Mouse (Mus musculus) C2C12 (cell line): Measurements from ENCODE around the gene Sez6. TPM values are rescaled to one million over a fixed set of nuclear protein-coding genes. Genes with fewer than 3 reads are reported as not detected.

Experiments
- H3K27me3 ChIP-seq: one replicate; pipeline ENCODE4 v1.6.1; 2011; ENCODE audit not compliant: control insufficient read depth, insufficient read depth, insufficient read length
- H3K36me3 ChIP-seq: one replicate; pipeline ENCODE4 v1.6.1; 2011; ENCODE audit not compliant: control insufficient read depth, insufficient read depth
- H3K4me3 ChIP-seq: one replicate; pipeline ENCODE4 v1.5.1; 2011; ENCODE audit warnings: mild to moderate bottlenecking, control low read depth; ENCODE audit not compliant: poor library complexity, insufficient read depth, severe bottlenecking
- H3K79me2 ChIP-seq: one replicate; pipeline ENCODE4 v1.6.1; 2011; ENCODE audit not compliant: control insufficient read depth, insufficient read depth
- H3K79me3 ChIP-seq: one replicate; pipeline ENCODE4 v1.6.1; 2011; ENCODE audit warnings: low read depth, control low read depth
- H3ac ChIP-seq: one replicate; pipeline ENCODE3; 2011; ENCODE audit warnings: low read depth; ENCODE audit not compliant: control insufficient read depth, insufficient read length
- CEBPB ChIP-seq: IDR thresholded peaks from one replicate; pipeline ENCODE4 v1.6.1; 2011; ENCODE audit warnings: low read depth, mild to moderate bottlenecking, control low read depth, moderate library complexity
- CTCF ChIP-seq: IDR thresholded peaks from one replicate; pipeline ENCODE4 v1.5.1; 2011; ENCODE audit not compliant: control insufficient read depth, insufficient read depth, insufficient read length
- FOSL1 ChIP-seq: IDR thresholded peaks from one replicate; pipeline ENCODE4 v1.8.0; 2011; ENCODE audit warnings: mild to moderate bottlenecking, low read length; ENCODE audit not compliant: poor library complexity, insufficient read depth, severe bottlenecking
- MAX ChIP-seq: IDR thresholded peaks from one replicate; pipeline ENCODE4 v1.6.1; 2011; ENCODE audit warnings: mild to moderate bottlenecking, control low read depth
- MYOD1 ChIP-seq: IDR thresholded peaks from one replicate; pipeline ENCODE4 v1.6.1; 2011; ENCODE audit warnings: low read depth; ENCODE audit not compliant: control insufficient read depth, insufficient read length
- MYOG ChIP-seq: IDR thresholded peaks from one replicate; pipeline ENCODE4 v1.6.1; 2011; ENCODE audit not compliant: control insufficient read depth, insufficient read length; ENCODE audit errors: extremely low read depth
- USF1 ChIP-seq: IDR thresholded peaks from one replicate; pipeline ENCODE4 v1.6.1; 2011; ENCODE audit warnings: low read depth, mild to moderate bottlenecking, control low read depth, moderate library complexity
- polyA plus RNA-seq: library from polyadenylated mRNA; unstranded; fragments of >200 nt; fragmentation: generic; extraction: Trizol; gene quantifications from one replicate; pipeline ENCODE4 v1.2.1, GENCODE M21; 2012; ENCODE audit warnings: missing spikeins

Sez6 gene
- polyA plus RNA-seq, 1 experiment = not detected

- peaks cover 10% of the 10 kb centered on the region for H3K36me3 ChIP-seq
- peaks cover 36% of the 10 kb centered on the region for H3K79me3 ChIP-seq
- TF ChIP-seq FOSL1 = no peak
- no peak for TF ChIP-seq CTCF
- no peak for TF ChIP-seq MAX
- TF ChIP-seq USF1 = no peak
- TF ChIP-seq MYOG = no peak
- H3K79me2 ChIP-seq = peaks cover 43% of the 10 kb centered on the region
- H3K4me3 ChIP-seq = peak overlapping the region; percentile 99
- peak overlapping the region; percentile 66 for H3ac ChIP-seq
- H3K27me3 ChIP-seq = peaks cover 24% of the 10 kb centered on the region
These were observed 51.2 kb downstream of the Sez6 start for GRCm38 (mm10) chr11:77981609-77982440.

- Histone ChIP-seq H3K4me3 (peak within 1 kb of the TSS; percentile 99), H3K36me3 (peaks cover 16% of the 10 kb centered on the region), H3K79me3 (peaks cover 43% of the 10 kb centered on the region), H3K27me3 (peaks cover 17% of the 10 kb centered on the region), H3K79me2 (peaks cover 50% of the 10 kb centered on the region), H3ac (peak within 1 kb of the TSS; percentile 75)
- peak; percentile 43 for TF ChIP-seq MAX
- TF ChIP-seq FOSL1 = no peak
These were observed 51.9 kb downstream of the Sez6 start, which contains the start of gene Phf12 for GRCm38 (mm10) chr11:77982441-77982905. Gene Phf12, plus strand, starts transcription at chr11:77982754.

- H3K36me3 ChIP-seq = peaks cover 23% of the 10 kb centered on the region
- peaks cover 59% of the 10 kb centered on the region for H3K79me2 ChIP-seq
- H3ac ChIP-seq = peak overlapping the region; percentile 75
- TF ChIP-seq MAX (no peak), MYOG (no peak), MYOD1 (no peak), CTCF (no peak), FOSL1 (no peak), USF1 (no peak), CEBPB (no peak)
- peaks cover 8% of the 10 kb centered on the region for H3K27me3 ChIP-seq
- H3K79me3 ChIP-seq = peaks cover 50% of the 10 kb centered on the region
- H3K4me3 ChIP-seq = peak overlapping the region; percentile 99
These were observed 52.8 kb downstream of the Sez6 start for GRCm38 (mm10) chr11:77983191-77983936.

GRCm38 (mm10) chr11:77983937-77984835 lies 53.6 kb downstream of the Sez6 start:
- TF ChIP-seq CEBPB (no peak), MYOD1 (no peak), MAX (no peak), FOSL1 (no peak), USF1 (no peak), CTCF (no peak), MYOG (no peak)
- Histone ChIP-seq H3K36me3 (peaks cover 31% of the 10 kb centered on the region), H3K27me3 (peaks cover under 1% of the 10 kb centered on the region), H3K79me2 (peaks cover 67% of the 10 kb centered on the region), H3K79me3 (peaks cover 58% of the 10 kb centered on the region), H3ac (peak overlapping the region; percentile 75), H3K4me3 (peak overlapping the region; percentile 99)

GRCm38 (mm10) chr11:77984836-77985231 lies 54.2 kb downstream of the Sez6 start:
- H3K79me3 ChIP-seq = peaks cover 65% of the 10 kb centered on the region
- TF ChIP-seq CEBPB (no peak), MAX (no peak), MYOG (no peak), USF1 (no peak), FOSL1 (no peak), CTCF (no peak), MYOD1 (no peak)
- H3K36me3 ChIP-seq = peaks cover 33% of the 10 kb centered on the region
- H3ac ChIP-seq = peak overlapping the region; percentile 75
- peak overlapping the region; percentile 99 for H3K4me3 ChIP-seq
- peaks cover 73% of the 10 kb centered on the region for H3K79me2 ChIP-seq
- H3K27me3 ChIP-seq = no peaks in the 10 kb centered on the region
